Mouse (Mus musculus): Measurements from ENCODE around the gene Bcl2a1a.
"Not testable (repeated sequence)": the region's sequence is repeated elsewhere in the genome, so short reads cannot be mapped to it uniquely, and the experiment has no call there.

GRCm38 (mm10) chr9:88953151-88953550 lies 3.5 kb upstream of the Bcl2a1a start:
- TF ChIP-seq POLR2A, CTCF (IDR thresholded peaks at IDR 0.05; ENCODE audit: insufficient read depth, low read depth, low read length): not testable (repeated sequence)
